Mouse (Mus musculus) spleen, postnatal 36 days (tissue): ENCODE data around the gene Sbf2.

ENCODE experiments used
- DNase-seq, 2 experiments: peaks; one replicate each; pipeline ENCODE4 v3.0.0; 2022; ENCODE audit warnings: low spot score in 2 of 2, mixed read lengths in 1 of 2

The Sbf2 gene

GRCm38 (mm10) chr7:110279183-110279582 is 335.5 kb downstream of the Sbf2 start:
- no peak for DNase-seq

GRCm38 (mm10) chr7:110277734-110278245 is 336.9 kb downstream of the Sbf2 start:
- DNase-seq, result no peak

- peak in 1 of 2 experiments; percentile 25 for DNase-seq
Measured at GRCm38 (mm10) chr7:110272434-110272833, 342.3 kb downstream of the Sbf2 start.

- no peak for DNase-seq
Measured at GRCm38 (mm10) chr7:110271814-110272213, 342.9 kb downstream of the Sbf2 start.

GRCm38 (mm10) chr7:110270455-110270854 is 344.3 kb downstream of the Sbf2 start:
- DNase-seq, result peak in 1 of 2 experiments; percentile 46

- no peak for DNase-seq
Measured at GRCm38 (mm10) chr7:110269777-110270176, 344.9 kb downstream of the Sbf2 start.

- DNase-seq, result peak in 1 of 2 experiments; percentile 43
Measured at GRCm38 (mm10) chr7:110268511-110268910, 346.2 kb downstream of the Sbf2 start.

- DNase-seq, result peak in 1 of 2 experiments; percentile 51
Measured at GRCm38 (mm10) chr7:110267994-110268393, 346.7 kb downstream of the Sbf2 start.

- peak in 1 of 2 experiments; percentile 22 for DNase-seq
Measured at GRCm38 (mm10) chr7:110267014-110267413, 347.7 kb downstream of the Sbf2 start.

- DNase-seq, result peak; percentile 78 to 84
Measured at GRCm38 (mm10) chr7:110265796-110266195, 348.9 kb downstream of the Sbf2 start.

- DNase-seq, result no peak
Measured at GRCm38 (mm10) chr7:110263474-110263873, 351.2 kb downstream of the Sbf2 start.

GRCm38 (mm10) chr7:110262661-110263060 is 352.1 kb downstream of the Sbf2 start:
- no peak for DNase-seq

- DNase-seq, result no peak
Measured at GRCm38 (mm10) chr7:110261807-110262206, 352.9 kb downstream of the Sbf2 start.

- DNase-seq, result no peak
Measured at GRCm38 (mm10) chr7:110259966-110260711, 354.6 kb downstream of the Sbf2 start.

GRCm38 (mm10) chr7:110258196-110258950 is 356.3 kb downstream of the Sbf2 start:
- no peak for DNase-seq
